Mouse (Mus musculus): ENCODE results near the gene Snx20. TPM values are rescaled to one million over a fixed set of nuclear protein-coding genes. Genes with fewer than 3 reads are reported as not detected.

The Snx20 gene
- polyA plus RNA-seq, 1 experiment from 2014 or later: 2.3 TPM

GRCm38 (mm10) chr8:88630225-88630624, 5.7 kb downstream of the Snx20 start:
- Histone ChIP-seq H3K4me2 (replicated peaks; ENCODE audit: low read depth, low read length) (no peak overlapping the region), H3K4me3 (ENCODE audit: low read length) (no peak overlapping the region), H3K9ac (ENCODE audit: low read depth, low read length) (no peak overlapping the region), H3K36me3 (ENCODE audit: control insufficient read depth, insufficient read depth, low read length) (no peaks in the 10 kb centered on the region), H3K27me3 (ENCODE audit: control insufficient read depth, insufficient read depth, low read length) (0 out of 2 replicates have a peak, but pooled peaks cover 3% of the 10 kb centered on the region), H3K9me3 (ENCODE audit: control insufficient read depth, low read length) (no peaks in the 10 kb centered on the region), H3K4me1 (ENCODE audit: control insufficient read depth, insufficient read depth, low read length) (no peaks in the 10 kb centered on the region; the same call in 1 of the 2 replicates), H3K27ac (ENCODE audit: low read depth, low read length) (no peak overlapping the region)
- 54% methylated on average over 4 of the region's 4 CpGs for WGBS
- ATAC-seq (ENCODE audit: low FRiP score, low TSS enrichment): no peak

- Histone ChIP-seq H3K4me1 (ENCODE audit: control insufficient read depth, insufficient read depth, low read length) (no peaks in the 10 kb centered on the region; the same call in 1 of the 2 replicates), H3K36me3 (ENCODE audit: control insufficient read depth, insufficient read depth, low read length) (no peaks in the 10 kb centered on the region), H3K4me3 (ENCODE audit: low read length) (peak overlapping the region; percentile 46), H3K9me3 (ENCODE audit: control insufficient read depth, low read length) (no peaks in the 10 kb centered on the region), H3K4me2 (replicated peaks; ENCODE audit: low read depth, low read length) (peak overlapping the region; percentile 95), H3K9ac (ENCODE audit: low read depth, low read length) (peak overlapping the region; percentile 59; the same call in 1 of the 2 replicates), H3K27me3 (ENCODE audit: control insufficient read depth, insufficient read depth, low read length) (0 out of 2 replicates have a peak, but pooled peaks cover 3% of the 10 kb centered on the region), H3K27ac (ENCODE audit: low read depth, low read length) (no peak overlapping the region)
- WGBS: 60% methylated on average over 14 of the region's 14 CpGs
- 0 out of 2 replicates have a peak, but pooled peaks have one; percentile 7 for ATAC-seq (ENCODE audit: low FRiP score, low TSS enrichment)
These were observed 7.7 kb downstream of the Snx20 start for GRCm38 (mm10) chr8:88628001-88628774.

GRCm38 (mm10) chr8:88627265-88627991, 8.5 kb downstream of the Snx20 start:
- peak; percentile 76 for ATAC-seq (ENCODE audit: low FRiP score, low TSS enrichment)
- WGBS: 3% methylated on average over 105 of the region's 105 CpGs
- no peaks in the 10 kb centered on the region; the same call in 1 of the 2 replicates for H3K4me1 ChIP-seq (ENCODE audit: control insufficient read depth, insufficient read depth, low read length)
- H3K27me3 ChIP-seq (ENCODE audit: control insufficient read depth, insufficient read depth, low read length): 0 out of 2 replicates have a peak, but pooled peaks cover 3% of the 10 kb centered on the region
- no peaks in the 10 kb centered on the region for H3K36me3 ChIP-seq (ENCODE audit: control insufficient read depth, insufficient read depth, low read length)
- peak overlapping the region; percentile 46 for H3K4me3 ChIP-seq (ENCODE audit: low read length)
- H3K9me3 ChIP-seq (ENCODE audit: control insufficient read depth, low read length): no peaks in the 10 kb centered on the region
- H3K27ac ChIP-seq (ENCODE audit: low read depth, low read length): peak overlapping the region; percentile 34; the same call in 1 of the 2 replicates
- H3K4me2 ChIP-seq (replicated peaks; ENCODE audit: low read depth, low read length): peak overlapping the region; percentile 95
- peak overlapping the region; percentile 59 for H3K9ac ChIP-seq (ENCODE audit: low read depth, low read length)

GRCm38 (mm10) chr8:88626940-88627264, 9.0 kb downstream of the Snx20 start:
- WGBS: 11% methylated on average over 18 of the region's 19 CpGs
- Histone ChIP-seq H3K9me3 (ENCODE audit: control insufficient read depth, low read length) (no peaks in the 10 kb centered on the region), H3K9ac (ENCODE audit: low read depth, low read length) (peak overlapping the region; percentile 59), H3K27me3 (ENCODE audit: control insufficient read depth, insufficient read depth, low read length) (0 out of 2 replicates have a peak, but pooled peaks cover 3% of the 10 kb centered on the region), H3K27ac (ENCODE audit: low read depth, low read length) (no peak overlapping the region), H3K4me3 (ENCODE audit: low read length) (peak overlapping the region; percentile 46), H3K4me1 (ENCODE audit: control insufficient read depth, insufficient read depth, low read length) (no peaks in the 10 kb centered on the region; the same call in 1 of the 2 replicates), H3K36me3 (ENCODE audit: control insufficient read depth, insufficient read depth, low read length) (no peaks in the 10 kb centered on the region), H3K4me2 (replicated peaks; ENCODE audit: low read depth, low read length) (peak overlapping the region; percentile 95)
- no peak; the same call in 1 of the 2 replicates for ATAC-seq (ENCODE audit: low FRiP score, low TSS enrichment)

GRCm38 (mm10) chr8:88626433-88626832, 9.5 kb downstream of the Snx20 start:
- Histone ChIP-seq H3K27ac (ENCODE audit: low read depth, low read length) (no peak overlapping the region), H3K4me2 (replicated peaks; ENCODE audit: low read depth, low read length) (no peak overlapping the region), H3K4me1 (ENCODE audit: control insufficient read depth, insufficient read depth, low read length) (no peaks in the 10 kb centered on the region; the same call in 1 of the 2 replicates), H3K27me3 (ENCODE audit: control insufficient read depth, insufficient read depth, low read length) (0 out of 2 replicates have a peak, but pooled peaks cover 3% of the 10 kb centered on the region), H3K9ac (ENCODE audit: low read depth, low read length) (no peak overlapping the region), H3K4me3 (ENCODE audit: low read length) (no peak overlapping the region), H3K36me3 (ENCODE audit: control insufficient read depth, insufficient read depth, low read length) (no peaks in the 10 kb centered on the region), H3K9me3 (ENCODE audit: control insufficient read depth, low read length) (no peaks in the 10 kb centered on the region)
- no peak for ATAC-seq (ENCODE audit: low FRiP score, low TSS enrichment)
- 76% methylated on average over 3 of the region's 3 CpGs for WGBS

- H3K27me3 ChIP-seq (ENCODE audit: control insufficient read depth, insufficient read depth, low read length): peaks cover 7% of the 10 kb centered on the region; the same call in 1 of the 2 replicates
- H3K4me3 ChIP-seq (ENCODE audit: low read length): no peak overlapping the region
- 75% methylated on average over 3 of the region's 3 CpGs for WGBS
- no peaks in the 10 kb centered on the region for H3K9me3 ChIP-seq (ENCODE audit: control insufficient read depth, low read length)
- ATAC-seq (ENCODE audit: low FRiP score, low TSS enrichment): no peak
- H3K4me1 ChIP-seq (ENCODE audit: control insufficient read depth, insufficient read depth, low read length): no peaks in the 10 kb centered on the region; the same call in 1 of the 2 replicates
- no peak overlapping the region for H3K27ac ChIP-seq (ENCODE audit: low read depth, low read length)
- no peak overlapping the region for H3K9ac ChIP-seq (ENCODE audit: low read depth, low read length)
- no peak overlapping the region for H3K4me2 ChIP-seq (replicated peaks; ENCODE audit: low read depth, low read length)
- no peaks in the 10 kb centered on the region for H3K36me3 ChIP-seq (ENCODE audit: control insufficient read depth, insufficient read depth, low read length)
These were observed 11.7 kb downstream of the Snx20 start for GRCm38 (mm10) chr8:88624276-88624675.

- H3K36me3 ChIP-seq (ENCODE audit: control insufficient read depth, insufficient read depth, low read length): no peaks in the 10 kb centered on the region
- H3K9me3 ChIP-seq (ENCODE audit: control insufficient read depth, low read length): no peaks in the 10 kb centered on the region
- no peak overlapping the region for H3K4me3 ChIP-seq (ENCODE audit: low read length)
- ATAC-seq (ENCODE audit: low FRiP score, low TSS enrichment): no peak
- peaks cover 7% of the 10 kb centered on the region; the same call in 1 of the 2 replicates for H3K27me3 ChIP-seq (ENCODE audit: control insufficient read depth, insufficient read depth, low read length)
- H3K4me1 ChIP-seq (ENCODE audit: control insufficient read depth, insufficient read depth, low read length): no peaks in the 10 kb centered on the region; the same call in 1 of the 2 replicates
- WGBS: 88% methylated on average over 3 of the region's 3 CpGs
- no peak overlapping the region for H3K27ac ChIP-seq (ENCODE audit: low read depth, low read length)
- H3K4me2 ChIP-seq (replicated peaks; ENCODE audit: low read depth, low read length): no peak overlapping the region
- H3K9ac ChIP-seq (ENCODE audit: low read depth, low read length): no peak overlapping the region
These were observed 12.6 kb downstream of the Snx20 start for GRCm38 (mm10) chr8:88623351-88623750.

GRCm38 (mm10) chr8:88621408-88621807, 14.5 kb downstream of the Snx20 start:
- Histone ChIP-seq H3K36me3 (ENCODE audit: control insufficient read depth, insufficient read depth, low read length) (no peaks in the 10 kb centered on the region), H3K4me2 (replicated peaks; ENCODE audit: low read depth, low read length) (no peak overlapping the region), H3K9me3 (ENCODE audit: control insufficient read depth, low read length) (no peaks in the 10 kb centered on the region), H3K27ac (ENCODE audit: low read depth, low read length) (no peak overlapping the region), H3K4me1 (ENCODE audit: control insufficient read depth, insufficient read depth, low read length) (no peaks in the 10 kb centered on the region), H3K9ac (ENCODE audit: low read depth, low read length) (no peak overlapping the region), H3K27me3 (ENCODE audit: control insufficient read depth, insufficient read depth, low read length) (peaks cover 3% of the 10 kb centered on the region; the same call in 1 of the 2 replicates), H3K4me3 (ENCODE audit: low read length) (no peak overlapping the region)
- peak; percentile 42; the same call in 1 of the 2 replicates for ATAC-seq (ENCODE audit: low FRiP score, low TSS enrichment)
- WGBS: under 1% methylated on average over 8 of the region's 8 CpGs
